Mouse (Mus musculus) gastrocnemius, adult 8-10 months (tissue): Measurements from ENCODE around the gene Wfikkn1. TPM values are rescaled to one million over a fixed set of nuclear protein-coding genes. Genes with fewer than 3 reads are reported as not detected.
A peak's percentile ranks its signal among the peaks of the same experiment; 100 is the strongest.

ENCODE experiments used
- DNase-seq, 2 experiments: peaks; one replicate each; pipeline ENCODE4 v3.0.0; 2022; ENCODE audit warnings: low spot score in 2 of 2
- total RNA-seq, 4 experiments: library from RNA; stranded (reverse); gene quantifications; 2 replicates each; pipeline ENCODE4 v1.2.4; 2022

Wfikkn1 gene
- total RNA-seq = under 1 TPM; 0.15 to 0.62 (median 0.38) TPM

GRCm38 (mm10) chr17:25880196-25880910 is at the start of gene Wfikkn1:
TSS of gene Wfikkn1 (minus strand) at chr17:25880858.
- DNase-seq = no peak

DNA sequence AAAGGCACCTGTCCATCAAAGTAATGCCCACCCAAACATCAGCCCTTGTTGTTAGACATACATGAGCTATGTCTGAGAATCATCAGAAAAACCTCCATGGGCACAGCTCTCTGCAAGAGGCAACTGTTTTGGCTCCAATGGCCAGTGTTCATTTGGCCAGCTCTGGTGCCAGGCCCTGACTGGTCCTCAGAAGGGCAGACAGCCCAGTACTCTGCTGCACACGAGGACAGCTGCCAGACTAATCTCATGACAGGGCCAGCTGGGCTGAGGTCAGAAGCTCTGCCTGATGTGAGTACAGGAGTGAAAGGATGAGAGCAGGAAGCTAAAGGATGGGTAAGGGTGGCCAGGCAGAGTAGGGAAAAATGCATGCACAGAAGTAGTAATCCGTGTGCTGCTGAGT is 44.7 kb upstream of the Wfikkn1 start:
- peak; percentile 62 to 78 for DNase-seq

- DNase-seq = no peak
These were observed 41.5 kb upstream of the Wfikkn1 start for GRCm38 (mm10) chr17:25922120-25922519.

DNA sequence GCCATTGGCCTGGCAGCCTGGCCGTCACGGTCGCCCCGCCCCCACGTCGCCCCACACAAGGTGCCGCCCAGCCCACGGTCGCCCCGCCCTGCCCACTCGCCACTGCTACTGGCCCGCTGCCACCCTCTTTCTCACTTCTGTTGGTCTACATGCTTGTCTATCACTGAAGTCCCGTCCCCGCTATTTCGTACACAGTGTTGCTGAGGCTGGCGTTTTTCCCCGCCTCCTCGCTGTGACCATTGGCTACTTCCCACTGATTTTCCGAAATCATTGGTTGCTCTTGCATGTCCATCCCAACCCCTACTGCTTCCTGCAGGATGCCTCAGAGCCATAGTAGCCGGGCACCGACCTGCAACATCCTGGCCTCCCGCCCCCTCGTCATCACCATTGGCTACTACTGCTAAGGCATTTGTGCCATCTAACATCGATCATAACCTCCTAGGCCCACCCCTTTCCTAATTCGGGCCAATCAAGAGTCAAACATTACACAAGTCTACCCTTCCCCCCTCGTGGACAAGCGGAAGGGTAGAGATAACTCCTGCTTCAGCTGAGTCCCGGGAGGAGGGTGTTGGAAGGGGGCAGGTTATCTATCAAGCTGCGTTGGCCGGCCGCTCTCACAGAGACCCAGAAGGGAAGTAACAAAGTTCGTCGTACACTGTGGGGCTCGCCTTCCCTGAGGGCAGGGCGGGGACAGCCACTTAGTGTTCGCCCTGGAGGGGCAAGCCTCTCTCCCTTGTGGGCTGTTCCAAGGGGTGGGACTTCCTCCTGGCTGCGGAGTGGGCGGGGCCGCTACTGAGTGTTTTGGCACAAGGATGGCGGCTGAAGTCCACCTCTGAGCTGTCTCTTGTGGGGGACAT is 39.4 kb upstream of the Wfikkn1 start:
- peak; percentile 100 for DNase-seq

DNA sequence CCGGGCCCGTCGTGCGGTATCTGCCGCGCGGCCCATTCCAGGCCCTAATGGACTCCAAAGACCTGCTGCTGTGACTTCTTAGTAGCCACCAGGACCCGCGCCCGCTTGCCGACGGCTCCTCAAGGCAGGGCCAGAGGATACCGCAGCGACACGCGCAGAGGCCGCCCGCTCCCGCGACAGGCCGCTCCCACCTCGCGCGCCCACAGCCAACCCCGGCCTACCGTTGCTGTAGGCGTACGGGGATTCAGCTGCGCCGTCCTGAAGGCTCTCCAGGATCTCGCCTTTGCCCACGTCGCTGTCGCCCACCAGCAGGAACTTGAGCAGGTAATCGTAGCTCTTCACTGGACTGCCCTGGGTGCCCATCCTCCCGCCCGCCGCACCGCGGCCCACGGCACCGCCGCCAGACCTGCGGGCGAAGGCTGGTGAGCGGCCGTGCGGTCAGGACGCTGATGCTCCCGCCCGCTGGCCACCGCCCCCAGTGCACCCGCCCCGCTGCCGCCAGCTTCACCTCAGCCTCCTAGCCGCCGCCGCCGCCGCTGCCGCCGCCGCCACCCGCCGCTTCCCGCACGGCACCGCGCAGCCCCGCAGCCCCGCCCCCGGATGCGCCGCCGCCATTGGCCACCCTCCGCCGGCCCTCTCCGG is 38.6 kb upstream of the Wfikkn1 start, which contains the start of gene Rab40c:
Gene Rab40c (minus strand): TSS at position 584 of the 642 bp plus-strand sequence.
- DNase-seq = peak in 1 of 2 experiments; percentile 11

GRCm38 (mm10) chr17:25918037-25918750 is 37.5 kb upstream of the Wfikkn1 start:
- DNase-seq = no peak

DNA sequence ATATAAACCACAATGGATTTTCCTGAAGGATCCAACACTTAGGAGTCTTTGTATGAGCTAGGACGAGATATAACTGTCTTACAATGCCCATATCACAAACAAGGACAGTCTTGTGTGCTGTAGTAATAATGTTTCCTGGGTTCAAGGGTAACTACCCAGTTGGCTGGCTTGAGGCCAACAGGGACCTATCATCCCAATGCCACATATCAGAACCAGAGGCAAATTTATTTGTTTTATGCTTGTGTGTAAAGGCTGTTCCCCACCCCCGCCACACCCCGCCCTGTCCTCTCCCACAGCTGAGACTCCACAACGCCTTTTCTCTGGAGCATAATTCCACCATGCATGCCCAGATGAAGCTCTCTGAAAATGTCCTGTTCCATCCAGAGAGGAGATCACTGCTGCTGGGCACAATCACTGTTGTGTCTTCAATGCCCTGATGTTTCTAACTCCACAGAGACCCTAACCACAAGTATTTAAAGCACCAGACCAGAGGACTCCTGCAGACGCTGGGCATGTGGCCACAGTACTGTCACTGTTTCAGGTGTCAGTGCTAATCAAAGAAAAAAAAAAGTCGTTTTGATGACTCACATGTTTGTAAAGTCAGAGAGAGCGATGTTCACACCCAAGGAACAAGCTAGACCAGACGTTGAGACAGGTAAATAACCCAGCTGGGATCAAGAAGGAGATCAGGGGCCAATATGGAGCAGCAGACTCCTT is 36.4 kb upstream of the Wfikkn1 start:
- no peak for DNase-seq

DNA sequence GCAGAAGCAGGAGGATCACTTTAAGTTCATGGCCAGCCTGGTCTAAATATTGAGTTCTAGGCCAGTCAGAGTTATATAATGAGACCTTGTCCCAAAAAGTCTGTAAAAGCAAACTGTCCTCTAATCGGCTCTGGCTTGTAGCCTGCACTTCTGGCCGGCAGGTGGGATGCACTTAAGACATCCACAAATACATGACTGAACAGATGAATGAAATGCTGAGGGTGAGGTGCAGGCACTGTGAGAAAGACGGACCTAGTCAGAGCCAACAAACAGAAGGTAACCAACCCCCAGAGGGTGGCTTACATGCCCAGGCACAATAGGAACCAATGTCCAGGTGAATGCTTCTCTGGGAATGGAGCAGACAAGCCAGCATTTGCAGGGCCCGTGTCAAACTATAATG is 33.6 kb upstream of the Wfikkn1 start:
- no peak for DNase-seq

DNA sequence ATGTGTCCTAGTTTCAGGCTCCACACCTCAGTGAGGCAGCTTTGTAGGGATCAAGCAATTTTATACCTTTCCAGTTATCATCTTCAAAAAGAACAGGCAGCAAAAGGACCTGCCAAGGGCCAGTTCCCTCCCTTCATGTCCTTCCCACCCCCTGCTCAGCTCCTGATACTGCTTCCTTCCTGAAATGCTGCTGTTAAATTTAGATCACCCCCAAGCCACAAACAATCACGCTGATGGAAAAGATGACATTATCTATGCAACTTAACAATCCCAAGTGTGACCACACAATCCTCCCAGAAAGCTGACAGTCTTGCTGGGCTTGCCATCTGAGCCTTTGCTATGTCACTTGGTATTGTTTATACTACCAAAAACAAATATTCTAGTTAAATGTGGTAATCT is 33.2 kb upstream of the Wfikkn1 start:
- no peak for DNase-seq

DNA sequence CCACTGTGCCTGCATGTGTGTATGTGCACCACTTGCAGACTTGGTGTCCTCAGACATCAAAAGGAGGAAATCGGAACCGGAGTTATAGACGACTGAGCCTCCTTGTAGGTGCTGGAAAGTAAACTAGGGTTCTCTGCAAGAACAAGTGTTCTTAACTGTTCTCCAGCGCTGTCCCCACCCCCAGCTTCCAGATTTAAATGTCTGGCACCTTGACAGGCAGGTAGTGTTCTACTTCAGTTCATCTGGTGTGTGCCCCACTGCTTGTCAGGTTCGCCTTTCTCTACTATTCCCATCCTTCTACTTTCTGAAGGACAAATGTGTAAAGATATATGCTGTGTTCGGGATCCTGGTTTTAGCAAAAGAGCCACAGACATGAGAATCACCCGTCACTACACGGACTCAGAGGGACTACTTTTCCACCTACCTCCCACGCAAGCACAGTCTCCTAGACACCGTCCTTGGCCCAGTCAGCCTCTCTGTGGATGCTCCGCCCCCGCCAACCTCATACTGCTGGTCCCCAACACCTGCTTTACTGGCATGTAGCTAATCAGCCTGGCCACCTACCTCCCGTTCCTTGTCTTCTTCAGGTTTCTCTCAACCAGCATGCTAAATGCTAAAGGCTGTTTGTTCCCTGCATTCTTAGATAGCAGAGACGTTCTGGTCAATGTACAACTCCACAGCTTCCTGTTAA is 32.7 kb upstream of the Wfikkn1 start:
- no peak for DNase-seq

- DNase-seq = no peak
These were observed 31.2 kb upstream of the Wfikkn1 start for GRCm38 (mm10) chr17:25911816-25912215.

DNA sequence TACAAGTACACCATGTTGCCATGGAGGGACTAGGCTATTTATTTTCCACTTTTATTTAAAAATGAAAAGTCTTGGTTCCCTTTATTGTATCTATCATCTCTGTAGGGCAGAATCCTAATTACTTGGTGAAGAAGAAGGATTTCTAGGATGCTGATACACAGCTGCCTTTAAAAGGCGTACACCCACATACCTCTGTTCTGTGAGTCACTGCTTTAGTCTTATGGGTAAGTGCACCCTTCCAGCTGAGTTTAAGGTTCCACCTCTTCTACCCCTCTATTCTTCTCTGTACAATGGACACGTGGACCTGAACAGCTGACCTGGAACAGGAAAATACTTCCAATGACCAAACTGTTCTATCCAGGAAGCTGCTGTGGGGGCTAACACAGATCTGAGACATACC is 27.0 kb upstream of the Wfikkn1 start:
- DNase-seq = no peak

- DNase-seq = no peak
These were observed 22.4 kb upstream of the Wfikkn1 start for GRCm38 (mm10) chr17:25903061-25903460.

- DNase-seq = no peak
These were observed 19.5 kb upstream of the Wfikkn1 start for GRCm38 (mm10) chr17:25900193-25900592.

- no peak for DNase-seq
These were observed 15.2 kb upstream of the Wfikkn1 start for GRCm38 (mm10) chr17:25895891-25896290.

DNA sequence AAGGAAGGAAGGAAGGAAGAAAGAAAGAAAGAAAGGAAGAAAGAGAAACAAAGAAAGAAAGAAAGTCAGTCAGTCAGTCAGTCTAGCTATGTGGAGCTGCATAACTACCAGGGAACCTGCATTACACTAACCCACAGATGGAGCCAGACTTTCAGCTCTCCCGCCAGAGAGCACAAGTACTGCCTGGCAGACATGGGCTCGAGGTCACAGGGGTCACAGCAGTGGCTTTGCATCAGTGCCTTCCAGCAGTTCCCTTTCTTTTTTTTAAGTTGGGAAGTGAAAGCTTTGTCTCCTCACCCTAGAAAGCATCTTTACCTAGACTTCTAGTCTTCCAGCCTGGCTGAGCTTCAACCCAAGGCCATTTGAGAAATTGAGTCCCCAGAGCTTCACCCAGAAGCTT is 14.8 kb upstream of the Wfikkn1 start:
- no peak for DNase-seq

- DNase-seq = no peak
These were observed 13.4 kb upstream of the Wfikkn1 start for GRCm38 (mm10) chr17:25893975-25894617.

GRCm38 (mm10) chr17:25888837-25889236 is 8.2 kb upstream of the Wfikkn1 start:
- DNase-seq = no peak

- no peak for DNase-seq
These were observed 6.8 kb upstream of the Wfikkn1 start for GRCm38 (mm10) chr17:25887467-25887866.

DNA sequence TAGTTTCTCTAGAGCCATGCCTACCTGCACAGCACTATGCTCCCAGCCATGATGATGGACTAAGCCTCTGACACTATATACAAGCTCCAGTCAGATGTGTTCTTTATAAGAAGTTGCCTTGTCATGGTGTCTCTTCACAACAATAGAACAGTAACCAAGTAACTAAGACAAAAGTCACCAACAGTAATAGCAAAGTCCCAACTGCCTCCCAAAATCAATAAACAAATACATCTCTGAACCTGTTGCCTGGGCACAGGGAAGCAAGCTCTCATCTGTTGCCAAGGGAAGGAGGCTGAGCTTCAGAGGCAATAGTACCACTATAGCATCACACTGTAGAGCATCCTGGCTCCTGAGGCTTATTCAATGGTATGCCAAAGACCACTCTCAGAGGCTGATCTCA is 6.1 kb upstream of the Wfikkn1 start:
- no peak for DNase-seq
